Mouse (Mus musculus) small intestine, adult 2 months (tissue): ENCODE results near the gene Dnaja2.

Experiments used
- CTCF ChIP-seq: fragments of 200-500 bp; IDR thresholded peaks from 2 replicates; pipeline ENCODE4 v1.5.1; 2012; ENCODE audit warnings: low read depth, mild to moderate bottlenecking, control low read depth, inconsistent platforms, low read length, moderate library complexity, mixed read lengths; ENCODE audit not compliant: insufficient replicate concordance, insufficient read length; ENCODE audit errors: extremely low read depth
- POLR2A ChIP-seq: fragments of 200-500 bp; IDR thresholded peaks from 2 replicates; pipeline ENCODE4 v1.6.1; 2012; ENCODE audit warnings: low read depth, mild to moderate bottlenecking, control low read depth, inconsistent platforms, low read length, moderate library complexity

- TF ChIP-seq CTCF (no peak), POLR2A (no peak)
These were observed 52.8 kb downstream of the Dnaja2 start for GRCm38 (mm10) chr8:85502381-85502780.
